Mouse (Mus musculus) kidney, postnatal 0 days (tissue): ENCODE data around the gene Tssk1. TPM values are rescaled to one million over a fixed set of nuclear protein-coding genes. Genes with fewer than 3 reads are reported as not detected.

Experiments
- ATAC-seq: fragments of 200-750 bp; cut with Nextera tagmentation; replicated peaks from 2 replicates; pipeline ENCODE4 v1.8.0; 2017; ENCODE audit warnings: low read depth, moderate number of reproducible peaks, moderate TSS enrichment, moderate library complexity; ENCODE audit not compliant: low FRiP score
- DNase-seq: peaks from one replicate; pipeline ENCODE4 v3.0.0-alpha.2; 2016; ENCODE audit warnings: low spot score
- H3K27ac ChIP-seq: fragments of 300-500 bp; sonication (generic); 2 replicates; pipeline ENCODE4 v1.5.1; 2014; ENCODE audit warnings: mild to moderate bottlenecking
- H3K27me3 ChIP-seq: fragments of 300-500 bp; sonication (generic); 2 replicates; pipeline ENCODE4 v1.6.1; 2014; ENCODE audit warnings: low read length, mixed read lengths; ENCODE audit not compliant: insufficient read depth
- H3K36me3 ChIP-seq: fragments of 300-500 bp; sonication (generic); 2 replicates; pipeline ENCODE4 v1.6.1; 2014; ENCODE audit warnings: low read length, mixed read lengths; ENCODE audit not compliant: insufficient read depth
- H3K4me1 ChIP-seq: fragments of 300-500 bp; sonication (generic); replicated peaks from 2 replicates; pipeline ENCODE4 v1.6.1; 2014; ENCODE audit warnings: antibody characterized with exemption, low read length, mixed read lengths; ENCODE audit not compliant: insufficient read depth
- H3K4me2 ChIP-seq: fragments of 300-500 bp; sonication (generic); 2 replicates; pipeline ENCODE4 v1.6.1; 2014; ENCODE audit warnings: mild to moderate bottlenecking, low read length, moderate library complexity, mixed read lengths
- H3K4me3 ChIP-seq: fragments of 300-500 bp; sonication (generic); replicated peaks from 2 replicates; pipeline ENCODE4 v1.5.1; 2014; ENCODE audit warnings: low read depth, low read length
- H3K9ac ChIP-seq: fragments of 300-500 bp; sonication (generic); 2 replicates; pipeline ENCODE4 v1.6.1; 2014; ENCODE audit warnings: low read depth, low read length
- H3K9me3 ChIP-seq: fragments of 300-500 bp; sonication (generic); replicated peaks from 2 replicates; pipeline ENCODE4 v1.6.1; 2016; ENCODE audit warnings: low read length, inconsistent platforms, mixed read lengths
- CTCF ChIP-seq: IDR thresholded peaks from 2 replicates; pipeline ENCODE4 v1.5.1; 2016; ENCODE audit warnings: antibody characterized with exemption, low read depth, mild to moderate bottlenecking, moderate library complexity
- WGBS: fragments of 180-500 bp; shearing (Covaris S2); extraction: QIAGEN DNeasy Blood & Tissue Kit; methylation state at CpG from one replicate; pipeline ENCODE4 v1.1.7; 2014; 5-methylcytosine and 5-hydroxymethylcytosine counted together
- polyA plus RNA-seq: library from polyadenylated mRNA; unstranded; fragments of >200 nt; fragmentation: Nextera tagmentation; extraction: Ambion mirVana; gene quantifications from 2 replicates; pipeline ENCODE4 v1.2.1, GENCODE M21; 2015

The Tssk1 gene
- polyA plus RNA-seq, 1 experiment from 2014 or later: 0.05 TPM

DNA sequence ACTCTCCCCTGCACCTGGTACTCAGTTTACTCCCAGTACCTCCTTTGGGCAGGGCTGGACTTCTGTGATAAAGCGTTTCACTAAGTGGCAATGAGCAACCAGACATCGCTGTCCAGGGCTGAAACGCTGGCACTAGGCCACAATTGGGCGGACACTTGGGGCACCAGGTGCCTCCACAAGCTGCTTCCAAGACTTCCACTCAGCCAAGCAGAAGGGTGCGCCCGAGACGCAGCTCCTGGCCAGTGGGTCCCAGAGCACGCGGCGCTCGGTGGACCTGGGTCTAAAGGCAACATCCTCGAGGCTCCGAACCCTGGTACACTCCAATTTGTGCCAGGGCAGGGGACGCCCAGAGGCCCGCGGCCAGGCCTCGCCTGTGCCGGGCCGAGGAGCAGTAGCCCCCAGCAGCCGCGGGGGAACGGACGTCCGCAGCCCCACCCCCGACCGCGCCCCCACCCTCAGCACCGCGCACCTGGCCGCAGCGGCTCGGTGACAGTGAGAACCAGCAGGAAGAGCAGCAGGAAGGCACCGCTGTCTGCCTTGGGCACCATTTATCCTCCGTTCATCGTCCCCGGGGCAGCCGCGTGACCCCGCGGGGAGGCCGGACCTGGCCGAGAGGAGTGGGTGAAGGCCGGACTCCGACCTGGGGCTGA lies 3.0 kb upstream of the Tssk1 start:
- no peaks in the 10 kb centered on the region for H3K9me3 ChIP-seq
- peak overlapping the region; percentile 83 for H3K4me2 ChIP-seq
- H3K9ac ChIP-seq: peak overlapping the region; percentile 93
- peak; percentile 77 for ATAC-seq
- no peaks in the 10 kb centered on the region for H3K27me3 ChIP-seq
- no peaks in the 10 kb centered on the region for H3K36me3 ChIP-seq
- DNase-seq: peak; percentile 68
- H3K27ac ChIP-seq: peak overlapping the region; percentile 97
- no peak for TF ChIP-seq CTCF
- H3K4me3 ChIP-seq: peak overlapping the region; percentile 93
- under 1% methylated on average over 37 of the region's 44 CpGs for WGBS
- H3K4me1 ChIP-seq: 0 out of 2 replicates have a peak, but pooled peaks cover 10% of the 10 kb centered on the region

DNA sequence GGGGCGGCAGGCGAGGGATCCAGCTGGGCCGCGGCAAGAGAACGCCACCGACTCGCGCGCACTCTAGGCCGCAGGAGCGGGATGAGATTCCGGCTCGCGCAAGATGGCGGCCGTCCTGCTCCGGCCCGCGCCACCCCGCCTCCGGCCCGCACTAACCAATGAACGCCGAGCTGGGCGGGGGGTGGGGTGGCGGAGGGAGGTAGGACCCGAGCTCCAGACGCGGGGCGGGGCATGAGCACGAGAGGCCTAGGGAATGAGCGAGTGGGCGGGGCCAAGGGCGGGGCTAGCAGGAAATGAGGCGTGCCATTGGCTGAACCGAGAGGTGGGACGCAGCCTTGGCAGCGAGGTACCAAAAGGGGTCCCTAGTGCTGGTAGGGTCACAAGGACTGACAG lies 2.5 kb upstream of the Tssk1 start, which contains the start of gene Gm20518:
Gm20518 (minus strand) TSS at position 105 of the 393 bp plus-strand sequence.
- 0 out of 2 replicates have a peak, but pooled peaks cover 10% of the 10 kb centered on the region for H3K4me1 ChIP-seq
- TF ChIP-seq CTCF: no peak
- DNase-seq (peak; percentile 99), ATAC-seq (peak; percentile 97)
- H3K36me3 ChIP-seq: no peaks in the 10 kb centered on the region
- no peaks in the 10 kb centered on the region for H3K9me3 ChIP-seq
- H3K27me3 ChIP-seq: no peaks in the 10 kb centered on the region
- peak within 1 kb of the TSS; percentile 93 for H3K9ac ChIP-seq
- H3K27ac ChIP-seq: peak within 1 kb of the TSS; percentile 97
- H3K4me2 ChIP-seq: peak within 1 kb of the TSS; percentile 83
- H3K4me3 ChIP-seq: peak within 1 kb of the TSS; percentile 93
- WGBS: under 1% methylated on average over 38 of the region's 38 CpGs

DNA sequence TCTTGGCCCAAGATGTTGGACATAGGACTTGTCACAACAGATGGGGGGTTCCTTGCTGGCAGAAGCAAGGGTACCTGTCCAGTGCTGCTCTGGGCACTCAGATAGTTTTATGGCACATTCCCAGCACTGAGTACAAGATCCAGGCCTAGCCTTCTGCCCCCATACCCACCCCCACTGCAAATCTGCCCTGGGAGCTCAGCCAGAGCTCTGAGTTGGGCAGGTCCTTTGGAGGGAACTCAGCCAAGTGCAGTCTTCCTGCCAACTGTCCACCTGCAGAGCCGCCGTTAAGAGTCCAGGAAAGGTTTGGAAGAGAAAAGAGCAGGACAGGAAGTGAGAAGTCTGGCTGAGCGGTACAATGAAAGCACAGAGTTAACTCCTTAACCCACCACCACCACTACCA lies 1.4 kb upstream of the Tssk1 start:
- H3K27me3 ChIP-seq: no peaks in the 10 kb centered on the region
- DNase-seq (no peak), ATAC-seq (no peak)
- H3K4me3 ChIP-seq: no peak overlapping the region
- no peak overlapping the region for H3K9ac ChIP-seq
- H3K9me3 ChIP-seq: no peaks in the 10 kb centered on the region
- TF ChIP-seq CTCF: no peak
- no peak overlapping the region for H3K27ac ChIP-seq
- H3K36me3 ChIP-seq: no peaks in the 10 kb centered on the region
- H3K4me1 ChIP-seq: 0 out of 2 replicates have a peak, but pooled peaks cover 10% of the 10 kb centered on the region
- H3K4me2 ChIP-seq: no peak overlapping the region
- 60% methylated on average over 3 of the region's 3 CpGs for WGBS

DNA sequence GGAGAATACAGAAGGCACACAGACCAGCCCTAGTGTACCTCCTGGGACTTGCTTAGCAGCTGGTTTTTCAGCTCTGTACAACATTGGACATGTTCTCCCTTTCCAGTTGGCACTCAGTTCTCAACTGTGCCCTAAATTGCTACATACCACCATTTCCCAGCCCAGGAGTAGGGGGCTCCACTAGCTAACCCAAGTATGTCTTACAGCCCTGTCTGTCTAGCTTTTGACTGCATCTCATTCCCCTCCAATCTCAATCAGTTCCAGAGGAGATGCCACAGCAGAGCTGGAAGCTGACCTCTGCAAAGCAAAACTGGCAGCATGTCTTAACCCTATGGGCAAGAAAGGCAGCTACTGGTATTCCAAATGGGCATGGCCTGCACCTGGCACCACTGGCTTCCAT lies 2.1 kb downstream of the Tssk1 start:
- H3K36me3 ChIP-seq: peaks cover 10% of the 10 kb centered on the region
- H3K4me2 ChIP-seq: no peak overlapping the region
- H3K27me3 ChIP-seq: no peaks in the 10 kb centered on the region
- H3K27ac ChIP-seq: no peak overlapping the region
- ATAC-seq (no peak), DNase-seq (no peak)
- H3K4me3 ChIP-seq: no peak overlapping the region
- no peaks in the 10 kb centered on the region for H3K4me1 ChIP-seq
- H3K9me3 ChIP-seq: no peaks in the 10 kb centered on the region
- H3K9ac ChIP-seq: no peak overlapping the region
- TF ChIP-seq CTCF: no peak

DNA sequence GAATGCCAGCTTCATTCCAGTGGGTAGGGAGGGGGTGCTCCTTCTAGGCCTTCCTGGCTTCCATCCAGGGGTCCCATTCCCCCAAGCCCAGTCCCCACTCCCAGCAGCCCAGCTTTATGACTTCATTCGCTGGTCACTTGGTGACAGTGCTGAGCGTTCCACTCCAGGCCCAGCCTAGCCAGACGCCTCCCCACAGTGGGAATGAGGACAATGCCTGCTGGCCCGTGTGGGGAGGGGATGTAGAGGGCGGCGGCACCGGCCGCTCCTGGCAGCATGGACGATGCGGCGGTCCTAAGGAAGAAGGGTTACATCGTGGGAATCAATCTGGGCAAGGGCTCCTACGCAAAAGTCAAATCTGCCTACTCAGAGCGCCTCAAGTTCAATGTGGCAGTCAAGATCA lies 4.4 kb downstream of the Tssk1 start, which contains the start of the genes Dgcr2 and Tssk2:
Dgcr2 (minus strand) TSS at position 101 of the 400 bp plus-strand sequence.
Tssk2 (plus strand) TSS at position 176 of the 400 bp plus-strand sequence.
- Histone ChIP-seq H3K36me3 (peaks cover 33% of the 10 kb centered on the region), H3K9ac (no peak within 1 kb of the TSS), H3K9me3 (no peaks in the 10 kb centered on the region), H3K27me3 (no peaks in the 10 kb centered on the region), H3K4me2 (no peak within 1 kb of the TSS), H3K4me3 (no peak within 1 kb of the TSS), H3K4me1 (no peaks in the 10 kb centered on the region), H3K27ac (no peak within 1 kb of the TSS)
- WGBS: 91% methylated on average over 14 of the region's 14 CpGs
- no peak for TF ChIP-seq CTCF
- DNase-seq: no peak
- ATAC-seq: no peak

DNA sequence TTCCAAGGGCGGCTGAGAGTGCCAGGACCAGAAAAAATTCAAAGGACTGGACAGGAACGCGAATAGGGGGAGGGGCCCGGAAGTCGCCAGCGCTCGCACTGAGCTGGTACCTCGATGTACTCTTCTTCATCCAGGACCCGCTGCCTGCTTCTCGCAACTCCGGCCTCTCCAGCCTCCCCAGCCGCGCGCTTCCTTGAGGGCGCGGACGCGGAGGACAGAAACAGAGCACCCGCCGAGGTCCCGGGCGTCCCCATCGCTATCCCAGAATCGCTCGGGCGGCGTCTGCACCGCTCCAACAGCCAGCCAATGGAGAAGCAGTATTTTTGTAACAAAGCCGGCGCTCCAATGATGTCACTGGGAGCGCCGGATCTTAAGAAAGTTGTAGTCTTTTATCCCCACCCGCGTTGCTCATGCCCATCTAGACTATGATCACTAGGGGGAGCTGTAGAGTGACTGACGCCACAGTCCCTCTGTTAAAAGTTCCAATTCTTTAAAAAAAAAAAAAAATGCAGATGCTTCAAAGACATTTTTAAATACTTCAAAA lies 17.1 kb downstream of the Tssk1 start, which contains the start of gene Ess2:
Ess2 (minus strand) TSS at position 297 of the 544 bp plus-strand sequence.
- WGBS: 1% methylated on average over 35 of the region's 35 CpGs
- DNase-seq (peak; percentile 99), ATAC-seq (peak; percentile 94)
- Histone ChIP-seq H3K27me3 (peaks cover 42% of the 10 kb centered on the region), H3K9me3 (no peaks in the 10 kb centered on the region), H3K4me1 (peaks cover 11% of the 10 kb centered on the region), H3K4me2 (peak within 1 kb of the TSS; percentile 52), H3K27ac (no peak within 1 kb of the TSS), H3K4me3 (peak within 1 kb of the TSS; percentile 85), H3K9ac (peak within 1 kb of the TSS; percentile 74), H3K36me3 (peaks cover 26% of the 10 kb centered on the region)
- TF ChIP-seq CTCF: peak; percentile 85
